Mouse (Mus musculus): ENCODE measurements around the gene Pln. TPM values are rescaled to one million over a fixed set of nuclear protein-coding genes. Genes with fewer than 3 reads are reported as not detected.

The Pln gene
- total RNA-seq (2023), result not detected

GRCm38 (mm10) chr10:53337162-53337923 is at the start of gene Pln:
TSS of gene Pln (plus strand) at chr10:53337667.

GRCm38 (mm10) chr10:53379709-53380106 is 42.2 kb downstream of the Pln start, which contains the start of gene Cep85l:
TSS of gene Cep85l (minus strand) at chr10:53379947.

Other genes with a start within 250 kb of the Pln start
- gene Cep85l, start 42.3 kb downstream of the Pln start, total RNA-seq (2023), result 10 to 100 TPM; 35.5 to 41.1 TPM

Measured in monocyte, adult 59 days (primary cell).